In genomic region chr8:105253766-105254151, GRCm38 (mm10) we compare ENCODE assay signal across 8 mouse cellular contexts. TPM values are rescaled to one million over a fixed set of nuclear protein-coding genes. Genes with fewer than 3 reads are reported as not detected.
DNase-seq lines count a peak whose midpoint lies in the region; ATAC-seq and TF ChIP-seq lines count a peak whose summit lies in the region.

No protein-coding gene starts in this region.

- H3K4me1 ChIP-seq in heart, adult 2 months (ENCODE audit: control insufficient read depth, insufficient read depth, low read length): no peaks in the 10 kb centered on the region
- peaks cover 27% of the 10 kb centered on the region for H3K4me1 ChIP-seq in limb, embryonic 15.5 days

- TF ChIP-seq CTCF in heart, adult 2 months (IDR thresholded peaks at IDR 0.05): no peak

- H3K27ac ChIP-seq in heart, adult 2 months: no peak overlapping the region
- peak overlapping the region; percentile 97; the same call in 1 of the 2 replicates for H3K27ac ChIP-seq in limb, embryonic 15.5 days

- H3K9ac ChIP-seq in heart, adult 2 months (ENCODE audit: low read depth, low read length): no peak overlapping the region
- H3K9ac ChIP-seq in limb, embryonic 15.5 days: peak overlapping the region; percentile 18; the same call in 1 of the 2 replicates

- no peak for ATAC-seq in limb, embryonic 15.5 days (ENCODE audit: insufficient number of reproducible peaks, low FRiP score, low TSS enrichment, low read depth)

- 52% methylated on average over 20 of the region's 20 CpGs for WGBS in heart, adult 2 months
- 30% methylated on average over 20 of the region's 20 CpGs for WGBS in limb, embryonic 15.5 days

- DNase-seq in heart, adult 2 months: no peak
- no peak for DNase-seq in heart, postnatal 10 days
- DNase-seq in thymus, postnatal 14 days: peak; percentile 31
- DNase-seq in thymus, adult 18-20 months: no peak
- DNase-seq in adrenal gland, postnatal 4 days (ENCODE audit: low spot score in 2 of 2): no peak
- no peak for DNase-seq in spleen, postnatal 10 days (ENCODE audit: low spot score in 2 of 2)
- no peak for DNase-seq in left cerebral cortex, adult 11 months (ENCODE audit: low spot score)

- intact Hi-C loops in heart, adult 2 months (cut with DNase I): loop anchor here (2.0 kb wide), 2 partner anchors 29 to 37 kb away; partner anchors contain the start of gene D230025D16Rik
- intact Hi-C loops in heart, postnatal 10 days (cut with DNase I): loop anchor here (1.0 kb wide), 1 partner anchor 30 kb away; no protein-coding TSS in a partner anchor

- no peaks in the 10 kb centered on the region for H3K27me3 ChIP-seq in heart, adult 2 months (ENCODE audit: control insufficient read depth, insufficient read depth, low read length)
- H3K27me3 ChIP-seq in limb, embryonic 15.5 days: peaks cover 24% of the 10 kb centered on the region

- TF ChIP-seq POLR2A in heart, adult 2 months (IDR thresholded peaks at IDR 0.05; ENCODE audit: insufficient read depth, low read depth, low read length): no peak

- H3K4me2 ChIP-seq in limb, embryonic 15.5 days: peak overlapping the region; percentile 75

- H3K36me3 ChIP-seq in heart, adult 2 months (ENCODE audit: control insufficient read depth, insufficient read depth, low read length): no peaks in the 10 kb centered on the region
- peaks cover 46% of the 10 kb centered on the region for H3K36me3 ChIP-seq in limb, embryonic 15.5 days

- no peaks in the 10 kb centered on the region for H3K79me2 ChIP-seq in heart, adult 2 months (replicated peaks; ENCODE audit: control insufficient read depth, insufficient read depth, low read length)

- H3K4me3 ChIP-seq in heart, adult 2 months: peak overlapping the region; percentile 76
- H3K4me3 ChIP-seq in limb, embryonic 15.5 days: peak overlapping the region; percentile 72

- no peaks in the 10 kb centered on the region for H3K9me3 ChIP-seq in limb, embryonic 15.5 days

- no peak for TF ChIP-seq EP300 in heart, adult 2 months (IDR thresholded peaks at IDR 0.05; ENCODE audit: insufficient read depth, low read depth, low read length)

RNA-seq across cellular contexts. Expression of gene B3gnt9, which starts 1.2 kb away (rescaled TPM):
- 1 to 10 TPM; 3.5 to 5.2 TPM for total RNA-seq in heart, adult 2 months (2021)
- 7.1 and 8.5 TPM in 2 replicates for polyA plus RNA-seq in heart, adult 2 months (2012; rRNA removed)
- total RNA-seq in heart, postnatal 10 days (2021): 1 to 10 TPM; 8.9 to 9.5 TPM
- 50.7 and 50.8 TPM in 2 replicates for polyA plus RNA-seq in limb, embryonic 15.5 days (2015; fragmentation: Nextera tagmentation; extraction: Ambion mirVana)
- 10 to 100 TPM; 10.4 to 11.3 TPM for total RNA-seq in adrenal gland, postnatal 4 days (2021)

RNA-seq across cellular contexts. Expression of gene Tradd, which starts 10.7 kb away (rescaled TPM):
- 1 to 10 TPM; 3.9 to 4.9 TPM for total RNA-seq in heart, adult 2 months (2021)
- 4.3 and 4.6 TPM in 2 replicates for polyA plus RNA-seq in heart, adult 2 months (2012; rRNA removed)
- 1 to 10 TPM; 9.1 to 9.7 TPM for total RNA-seq in heart, postnatal 10 days (2021)
- polyA plus RNA-seq in limb, embryonic 15.5 days (2015; fragmentation: Nextera tagmentation; extraction: Ambion mirVana): 30.8 and 38.0 TPM in 2 replicates
- 10 to 100 TPM; 15.9 to 17.4 TPM for total RNA-seq in adrenal gland, postnatal 4 days (2021)

RNA-seq across cellular contexts. Expression of gene Fbxl8, which starts 10.7 kb away (rescaled TPM):
- total RNA-seq in heart, adult 2 months (2021): 1 to 10 TPM; 1.8 to 2.5 TPM
- polyA plus RNA-seq in heart, adult 2 months (2012; rRNA removed): 3.6 and 4.1 TPM in 2 replicates
- total RNA-seq in heart, postnatal 10 days (2021): 1 to 10 TPM; 2.8 to 4.1 TPM
- polyA plus RNA-seq in limb, embryonic 15.5 days (2015; fragmentation: Nextera tagmentation; extraction: Ambion mirVana): 4.6 and 4.9 TPM in 2 replicates
- total RNA-seq in adrenal gland, postnatal 4 days (2021): 1 to 10 TPM; 3.2 to 3.5 TPM

RNA-seq across cellular contexts. Expression of gene Hsf4, which starts 15.8 kb away (rescaled TPM):
- total RNA-seq in heart, adult 2 months (2021): 1 to 10 TPM; 2.7 to 3.9 TPM
- 4.3 and 5.4 TPM in 2 replicates for polyA plus RNA-seq in heart, adult 2 months (2012; rRNA removed)
- under 1 TPM; 0.84 to 0.94 TPM for total RNA-seq in heart, postnatal 10 days (2021)
- 0.33 and 0.41 TPM in 2 replicates for polyA plus RNA-seq in limb, embryonic 15.5 days (2015; fragmentation: Nextera tagmentation; extraction: Ambion mirVana)
- under 1 TPM; 0.42 to 0.53 TPM for total RNA-seq in adrenal gland, postnatal 4 days (2021)

RNA-seq across cellular contexts. Expression of gene Nol3, which starts 22.2 kb away (rescaled TPM):
- total RNA-seq in heart, adult 2 months (2021): 10 to 100 TPM; 19.7 to 23.0 TPM
- polyA plus RNA-seq in heart, adult 2 months (2012; rRNA removed): 17.3 and 19.1 TPM in 2 replicates
- total RNA-seq in heart, postnatal 10 days (2021): 10 to 100 TPM; 14.7 to 16.2 TPM
- polyA plus RNA-seq in limb, embryonic 15.5 days (2015; fragmentation: Nextera tagmentation; extraction: Ambion mirVana): 3.1 and 5.3 TPM in 2 replicates
- 1 to 10 TPM; 1.8 to 2.7 TPM for total RNA-seq in adrenal gland, postnatal 4 days (2021)
